Mouse (Mus musculus): ENCODE measurements at regions not wholly inside any gene's neighbourhood (a gene's known extent, or its start where the extent isn't known, plus 50 kb on each side); places are given as distances from the start of the nearest gene placed in this dataset.
"Not testable (repeated sequence)": the region's sequence is repeated elsewhere in the genome, so short reads cannot be mapped to it uniquely, and the experiment has no call there.

DNA sequence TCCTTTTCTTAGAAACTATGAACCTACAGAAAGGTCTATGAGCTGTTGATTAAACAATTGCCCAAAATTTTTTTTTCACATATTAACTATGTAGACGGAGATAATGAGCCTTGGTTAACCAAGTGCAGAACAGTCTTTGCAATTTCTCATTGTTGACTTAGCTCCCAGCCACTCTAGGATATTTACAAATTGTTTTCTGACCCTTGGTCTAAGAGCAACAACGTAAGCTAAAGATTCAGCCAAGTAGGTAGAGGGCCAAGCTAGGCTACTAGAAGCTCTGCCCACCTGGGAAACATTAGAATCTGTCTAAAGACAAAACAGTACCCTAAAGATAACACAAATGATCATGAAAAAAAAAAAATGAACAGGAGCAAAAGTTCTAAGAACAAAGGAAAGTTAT, 67.5 kb upstream of the Map9 start:
- DNase-seq: no peak
- TF ChIP-seq POLR2A (IDR thresholded peaks at IDR 0.05; ENCODE audit: borderline replicate concordance, insufficient read depth, low read length) (no peak), CTCF (IDR thresholded peaks at IDR 0.05; ENCODE audit: borderline replicate concordance, insufficient read depth, low read depth, low read length) (no peak)
- Histone ChIP-seq H3K4me3 (replicated peaks; ENCODE audit: insufficient read depth, low read depth, low read length) (no peak overlapping the region), H3K27ac (ENCODE audit: insufficient read depth, low read length) (no peak overlapping the region), H3K27me3 (ENCODE audit: control insufficient read depth, insufficient read depth, low read length) (no peaks in the 10 kb centered on the region), H3K4me1 (ENCODE audit: control insufficient read depth, insufficient read depth, low read length) (no peaks in the 10 kb centered on the region)
- 88% methylated on average over 2 of the region's 2 CpGs for WGBS

DNA sequence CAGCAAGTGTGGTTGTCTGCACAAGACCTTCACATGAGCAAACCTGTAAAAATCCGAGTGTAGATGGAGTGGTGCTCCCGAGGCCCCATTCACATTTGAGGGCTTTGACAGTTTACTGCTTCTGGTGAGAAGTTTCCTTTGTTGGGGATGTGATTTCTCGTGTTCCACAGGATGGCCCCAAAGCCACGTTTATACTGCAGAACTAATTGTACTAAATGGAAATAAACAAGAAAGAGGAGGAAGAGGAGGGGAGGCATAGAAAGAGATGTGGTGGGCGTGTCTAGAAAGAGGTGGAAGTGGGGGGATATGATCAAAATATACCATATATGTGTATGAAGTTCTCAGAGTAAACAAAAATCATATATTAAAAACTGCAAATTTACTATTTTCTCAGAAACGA, 68.8 kb upstream of the Map9 start:
- no peak for DNase-seq
- H3K27ac ChIP-seq (ENCODE audit: insufficient read depth, low read length): no peak overlapping the region
- no peak overlapping the region for H3K4me3 ChIP-seq (replicated peaks; ENCODE audit: insufficient read depth, low read depth, low read length)
- no peaks in the 10 kb centered on the region for H3K27me3 ChIP-seq (ENCODE audit: control insufficient read depth, insufficient read depth, low read length)
- 85% methylated on average over 6 of the region's 6 CpGs for WGBS
- H3K4me1 ChIP-seq (ENCODE audit: control insufficient read depth, insufficient read depth, low read length): no peaks in the 10 kb centered on the region
- TF ChIP-seq CTCF (IDR thresholded peaks at IDR 0.05; ENCODE audit: borderline replicate concordance, insufficient read depth, low read depth, low read length): no peak
- TF ChIP-seq POLR2A (IDR thresholded peaks at IDR 0.05; ENCODE audit: borderline replicate concordance, insufficient read depth, low read length): no peak

DNA sequence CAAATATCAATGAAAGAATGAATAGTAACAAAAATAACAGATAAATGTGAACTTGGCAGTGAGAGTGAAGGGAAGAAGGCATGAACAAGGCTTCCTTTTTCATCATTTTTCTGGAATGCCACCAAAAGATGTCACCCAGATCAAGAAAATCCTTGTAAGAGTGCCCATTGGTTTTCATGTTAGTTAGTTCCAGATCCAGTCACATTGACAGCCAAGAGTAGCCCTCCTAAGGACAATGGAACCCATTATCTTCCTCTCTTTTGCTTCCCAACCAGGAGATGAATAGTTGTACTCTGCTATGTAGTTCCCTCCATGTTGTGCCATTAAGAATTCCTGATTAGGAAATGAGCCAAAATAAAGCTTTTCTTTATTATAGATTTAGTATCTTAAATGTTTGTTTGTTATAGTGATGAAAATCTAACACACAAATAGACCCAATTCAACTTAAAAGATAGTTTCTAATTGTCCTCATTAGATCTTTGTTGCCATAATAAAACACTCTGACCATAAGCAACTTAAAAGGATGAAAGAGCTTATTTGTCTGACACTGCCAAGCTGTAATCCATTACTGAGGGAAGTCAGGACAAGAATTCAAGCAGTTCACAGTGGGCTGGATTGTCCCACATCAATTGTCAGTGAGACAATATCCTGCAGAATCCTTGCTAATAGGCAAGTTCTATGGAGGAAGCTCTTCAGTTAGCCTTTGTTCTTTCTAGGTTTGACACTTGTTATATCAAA, 80.7 kb upstream of the Map9 start:
- Histone ChIP-seq H3K27me3 (ENCODE audit: control insufficient read depth, insufficient read depth, low read length) (no peaks in the 10 kb centered on the region), H3K27ac (ENCODE audit: insufficient read depth, low read length) (no peak overlapping the region), H3K4me3 (replicated peaks; ENCODE audit: insufficient read depth, low read depth, low read length) (no peak overlapping the region), H3K4me1 (ENCODE audit: control insufficient read depth, insufficient read depth, low read length) (peaks cover 3% of the 10 kb centered on the region; the same call in 1 of the 2 replicates)
- TF ChIP-seq POLR2A (IDR thresholded peaks at IDR 0.05; ENCODE audit: borderline replicate concordance, insufficient read depth, low read length): no peak
- no peak for TF ChIP-seq CTCF (IDR thresholded peaks at IDR 0.05; ENCODE audit: borderline replicate concordance, insufficient read depth, low read depth, low read length)
- peak in 1 of 2 experiments; percentile 22 for DNase-seq

DNA sequence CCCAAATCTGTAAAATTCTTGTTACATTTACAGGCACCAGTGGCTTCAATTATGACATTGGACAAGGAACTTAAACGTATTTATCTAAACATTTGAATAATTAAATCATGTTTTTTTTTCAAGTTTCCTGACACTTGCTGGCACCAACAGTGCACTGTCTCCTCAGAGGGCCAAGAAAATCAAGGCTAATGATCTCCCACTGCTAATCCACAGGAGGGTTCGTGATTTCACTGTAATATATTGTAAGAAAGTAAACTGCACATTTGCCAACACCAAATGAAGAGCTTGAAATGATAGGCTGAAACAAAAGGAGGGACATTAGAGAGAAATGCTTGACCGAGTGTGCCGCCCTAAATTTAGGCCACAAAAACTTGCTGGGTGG, 82.0 kb upstream of the Map9 start:
- peak in 1 of 2 experiments; percentile 3 for DNase-seq
- TF ChIP-seq CTCF (IDR thresholded peaks at IDR 0.05; ENCODE audit: borderline replicate concordance, insufficient read depth, low read depth, low read length): no peak
- no peak for TF ChIP-seq POLR2A (IDR thresholded peaks at IDR 0.05; ENCODE audit: borderline replicate concordance, insufficient read depth, low read length)
- no peak overlapping the region for H3K4me3 ChIP-seq (replicated peaks; ENCODE audit: insufficient read depth, low read depth, low read length)
- peaks cover 3% of the 10 kb centered on the region; the same call in 1 of the 2 replicates for H3K4me1 ChIP-seq (ENCODE audit: control insufficient read depth, insufficient read depth, low read length)
- H3K27ac ChIP-seq (ENCODE audit: insufficient read depth, low read length): no peak overlapping the region
- 52% methylated on average over 4 of the region's 4 CpGs for WGBS
- H3K27me3 ChIP-seq (ENCODE audit: control insufficient read depth, insufficient read depth, low read length): no peaks in the 10 kb centered on the region

DNA sequence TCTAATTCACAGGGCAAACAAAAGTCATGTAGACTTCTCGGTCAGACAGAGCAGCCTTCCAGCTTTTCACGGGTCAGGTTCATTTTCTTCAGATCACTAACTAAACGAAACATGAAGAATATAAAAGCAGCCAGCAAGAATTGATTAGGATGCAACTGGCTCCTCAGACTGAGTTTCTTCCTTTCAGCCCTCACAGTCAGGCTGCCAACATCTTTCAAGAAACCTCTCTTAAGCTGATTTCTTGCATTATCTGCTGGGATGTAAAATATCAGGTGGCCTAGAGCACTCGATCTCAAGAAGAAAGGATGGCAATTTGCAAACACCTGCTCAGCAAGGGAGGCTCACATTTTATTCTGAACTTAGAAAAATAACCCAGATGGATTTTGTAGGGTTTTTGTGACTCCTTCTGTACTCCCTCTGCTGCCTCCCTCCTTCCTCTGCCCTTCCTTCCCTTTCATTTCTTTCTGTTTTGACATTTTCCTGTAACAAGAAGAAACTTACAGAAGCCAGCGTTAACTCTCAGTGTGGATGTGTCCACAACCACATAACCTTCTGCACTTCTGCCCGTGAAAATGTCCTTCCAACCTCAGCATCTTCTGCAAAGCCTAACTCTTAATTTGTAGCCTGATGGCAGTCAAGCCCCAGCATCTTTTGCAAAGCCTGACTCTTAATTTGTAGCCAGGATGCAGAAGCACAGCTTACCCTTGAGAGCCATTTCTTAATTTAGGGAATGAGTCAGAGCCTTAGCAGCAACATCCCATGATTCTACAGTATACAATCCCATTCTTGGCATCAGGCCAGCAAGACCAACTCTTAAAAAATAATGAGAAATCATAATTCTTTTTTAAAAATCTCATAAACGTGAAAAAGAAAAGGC, 82.7 kb upstream of the Map9 start:
- no peak overlapping the region for H3K4me3 ChIP-seq (replicated peaks; ENCODE audit: insufficient read depth, low read depth, low read length)
- no peak for TF ChIP-seq POLR2A (IDR thresholded peaks at IDR 0.05; ENCODE audit: borderline replicate concordance, insufficient read depth, low read length)
- no peak for TF ChIP-seq CTCF (IDR thresholded peaks at IDR 0.05; ENCODE audit: borderline replicate concordance, insufficient read depth, low read depth, low read length)
- WGBS: 55% methylated on average over 7 of the region's 7 CpGs
- H3K27me3 ChIP-seq (ENCODE audit: control insufficient read depth, insufficient read depth, low read length): no peaks in the 10 kb centered on the region
- H3K4me1 ChIP-seq (ENCODE audit: control insufficient read depth, insufficient read depth, low read length): peaks cover 3% of the 10 kb centered on the region; the same call in 1 of the 2 replicates
- H3K27ac ChIP-seq (ENCODE audit: insufficient read depth, low read length): no peak overlapping the region
- peak in 1 of 2 experiments; percentile 29 for DNase-seq

DNA sequence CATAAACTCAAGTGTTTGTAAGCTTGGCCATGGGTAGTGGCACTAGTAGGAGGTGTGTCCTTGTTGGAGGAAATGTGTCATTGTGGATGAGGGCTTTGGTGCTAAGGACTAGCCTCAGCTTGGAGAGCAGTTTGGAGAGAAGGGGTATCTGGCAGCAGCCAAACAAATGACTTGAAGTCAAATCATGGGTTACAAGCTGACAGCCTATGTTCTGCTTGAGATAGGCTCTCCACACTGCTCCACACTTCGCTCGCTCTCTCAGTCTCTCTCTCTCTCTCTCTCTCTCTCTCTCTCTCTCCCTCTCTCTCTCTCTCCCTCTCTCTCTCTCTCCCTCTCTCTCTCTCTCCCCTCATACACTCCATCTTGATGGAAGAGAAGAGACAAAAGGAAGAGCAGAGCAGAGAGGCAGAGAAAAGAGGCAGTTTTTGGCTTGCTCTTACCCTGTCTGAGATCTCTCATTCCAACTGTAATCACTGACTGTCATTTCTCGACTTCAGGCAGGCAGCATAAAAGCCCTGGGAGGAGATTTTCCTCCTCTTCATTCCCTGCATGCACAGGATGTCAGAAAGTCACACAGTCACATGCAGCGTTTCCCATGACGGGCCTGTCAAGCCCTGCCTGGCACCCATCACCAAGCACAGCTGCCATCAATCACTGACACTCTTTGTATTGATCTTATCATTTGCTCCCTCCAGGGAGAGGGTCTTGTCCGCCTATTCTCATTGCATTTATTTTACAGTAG, 83.5 kb upstream of the Map9 start:
- H3K27me3 ChIP-seq (ENCODE audit: control insufficient read depth, insufficient read depth, low read length): no peaks in the 10 kb centered on the region
- no peak overlapping the region for H3K4me3 ChIP-seq (replicated peaks; ENCODE audit: insufficient read depth, low read depth, low read length)
- H3K4me1 ChIP-seq (ENCODE audit: control insufficient read depth, insufficient read depth, low read length): peaks cover 3% of the 10 kb centered on the region; the same call in 1 of the 2 replicates
- no peak overlapping the region for H3K27ac ChIP-seq (ENCODE audit: insufficient read depth, low read length)
- WGBS: 67% methylated on average over 6 of the region's 6 CpGs
- TF ChIP-seq POLR2A (IDR thresholded peaks at IDR 0.05; ENCODE audit: borderline replicate concordance, insufficient read depth, low read length): no peak
- TF ChIP-seq CTCF (IDR thresholded peaks at IDR 0.05; ENCODE audit: borderline replicate concordance, insufficient read depth, low read depth, low read length): no peak
- no peak for DNase-seq

DNA sequence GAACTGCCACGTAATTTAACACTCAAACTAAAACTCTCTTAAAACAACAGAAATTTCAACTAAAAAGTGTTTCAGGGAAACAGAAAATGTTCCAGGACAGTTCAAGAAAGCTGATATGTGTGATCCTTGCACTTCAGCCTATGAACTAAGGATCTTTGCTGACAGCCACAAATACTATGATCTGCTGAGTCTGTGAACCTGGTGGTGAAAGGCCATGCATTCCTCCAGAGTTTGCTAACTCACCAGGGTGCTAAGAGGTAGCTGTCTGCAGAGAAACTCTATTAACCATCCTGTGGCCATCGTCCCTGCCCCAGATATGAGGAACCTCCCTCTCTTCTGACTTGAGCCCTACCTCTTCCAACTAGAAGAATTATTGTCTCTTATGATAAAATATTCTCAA, 84.3 kb upstream of the Map9 start:
- not testable (repeated sequence) for H3K4me3 ChIP-seq (replicated peaks; ENCODE audit: insufficient read depth, low read depth, low read length); H3K27ac ChIP-seq (ENCODE audit: insufficient read depth, low read length); DNase-seq; H3K27me3 ChIP-seq (ENCODE audit: control insufficient read depth, insufficient read depth, low read length); H3K4me1 ChIP-seq (ENCODE audit: control insufficient read depth, insufficient read depth, low read length)
- 91% methylated on average over 2 of the region's 2 CpGs for WGBS

Data from cerebellum, adult 2 months (tissue).